Mouse (Mus musculus) MEL (cell line): Measurements from ENCODE around the gene Dohh.

Source experiments
- CTCF ChIP-seq, 3 experiments: IDR thresholded peaks in 2 of 3; conservative IDR thresholded peaks in 1 of 3; 2 replicates each; pipeline ENCODE4 v1.5.1; 2011 to 2012; ENCODE audit warnings: low read length in 3 of 3, low read depth in 2 of 3, mild to moderate bottlenecking in 2 of 3, improper control_type of control experiment in 1 of 3, inconsistent platforms in 1 of 3, mixed read lengths in 1 of 3, moderate library complexity in 1 of 3; ENCODE audit not compliant: control insufficient read depth in 1 of 3, insufficient read depth in 1 of 3, poor library complexity in 1 of 3, severe bottlenecking in 1 of 3
- E2F4 ChIP-seq: IDR thresholded peaks from 2 replicates; pipeline ENCODE4 v1.6.1; 2011; ENCODE audit warnings: low read depth, low read length, improper control_type of control experiment, borderline replicate concordance
- EP300 ChIP-seq, 2 experiments: IDR thresholded peaks; 2 replicates each; pipeline ENCODE4 v1.6.1; 2011; ENCODE audit warnings: improper control_type of control experiment in 2 of 2, low read length in 2 of 2, low read depth in 1 of 2, mild to moderate bottlenecking in 1 of 2
- ETS1 ChIP-seq: IDR thresholded peaks from 2 replicates; pipeline ENCODE4 v1.6.1; 2012; ENCODE audit warnings: low read depth, mild to moderate bottlenecking, inconsistent platforms, low read length, improper control_type of control experiment, moderate library complexity
- JUND ChIP-seq: IDR thresholded peaks from 2 replicates; pipeline ENCODE4 v1.6.1; 2011; ENCODE audit warnings: low read depth, mild to moderate bottlenecking, improper control_type of control experiment, low read length
- MAX ChIP-seq: IDR thresholded peaks from 2 replicates; pipeline ENCODE4 v1.6.1; 2011; ENCODE audit warnings: low read length, improper control_type of control experiment
- MXI1 ChIP-seq: IDR thresholded peaks from 2 replicates; pipeline ENCODE4 v1.6.1; 2011; ENCODE audit warnings: mild to moderate bottlenecking, low read depth, low read length, improper control_type of control experiment
- POLR2A ChIP-seq, 2 experiments: IDR thresholded peaks; 2 replicates each; pipeline ENCODE4 v1.6.1; 2011 to 2012; ENCODE audit warnings: low read length in 2 of 2, mild to moderate bottlenecking in 2 of 2, control low read depth in 1 of 2, improper control_type of control experiment in 1 of 2, low read depth in 1 of 2, moderate library complexity in 1 of 2; ENCODE audit not compliant: control insufficient read depth in 1 of 2, insufficient read depth in 1 of 2, poor library complexity in 1 of 2
- RCOR1 ChIP-seq: IDR thresholded peaks from 2 replicates; pipeline ENCODE4 v1.6.1; 2012; ENCODE audit warnings: low read depth, mild to moderate bottlenecking, inconsistent platforms, low read length, improper control_type of control experiment
- TAL1 ChIP-seq: IDR thresholded peaks from 2 replicates; pipeline ENCODE4 v1.6.1; 2012; ENCODE audit warnings: mild to moderate bottlenecking, inconsistent platforms, low read length, moderate library complexity, mixed read lengths
- TBP ChIP-seq: IDR thresholded peaks from 2 replicates; pipeline ENCODE4 v1.8.0; 2011; ENCODE audit warnings: low read depth, low read length, improper control_type of control experiment
- TCF12 ChIP-seq: IDR thresholded peaks from 2 replicates; pipeline ENCODE4 v1.6.1; 2014; ENCODE audit warnings: low read depth, mild to moderate bottlenecking, inconsistent platforms, low read length, improper control_type of control experiment, moderate library complexity
- USF1 ChIP-seq: IDR thresholded peaks from 2 replicates; pipeline ENCODE4 v1.6.1; 2014; ENCODE audit warnings: low read depth, mild to moderate bottlenecking, inconsistent platforms, low read length, improper control_type of control experiment, moderate library complexity
- ZMIZ1 ChIP-seq: IDR thresholded peaks from 2 replicates; pipeline ENCODE4 v1.6.1; 2012; ENCODE audit warnings: low read depth, mild to moderate bottlenecking, inconsistent platforms, low read length, improper control_type of control experiment, moderate library complexity

DNA sequence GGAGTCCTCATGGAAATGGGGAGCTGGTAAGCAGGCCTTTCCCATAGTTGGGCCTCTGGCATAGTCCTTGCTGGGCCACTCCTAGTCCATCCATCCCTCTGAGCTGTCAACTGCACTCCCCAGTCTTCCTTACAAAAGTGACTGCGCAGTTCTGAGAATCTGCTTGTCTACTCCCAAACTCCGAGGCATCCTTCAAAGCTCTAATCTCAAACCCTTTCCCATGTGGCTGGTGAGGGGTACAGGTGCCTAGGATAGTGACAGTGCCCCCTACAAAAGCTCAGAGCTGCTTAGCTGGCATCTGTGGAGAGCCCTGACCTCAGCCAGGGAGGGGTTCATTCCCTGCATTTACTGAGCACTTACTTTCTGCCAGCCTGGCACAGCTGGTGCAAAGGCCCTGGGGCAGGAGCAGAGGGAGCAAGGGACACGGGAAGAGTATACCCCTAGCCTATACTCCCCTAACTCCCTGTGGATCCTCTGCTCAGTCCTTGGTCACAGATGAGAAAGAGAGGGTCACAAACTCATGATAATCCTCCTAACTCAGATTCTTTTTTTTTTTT is 38.5 kb downstream of the Dohh start:
- TF ChIP-seq JUND, result no peak
- TF ChIP-seq CTCF (IDR thresholded peaks at IDR 0.05 in 2 of 3, conservative IDR thresholded peaks at IDR 0.05 in 1 of 3; ENCODE audit: control insufficient read depth in 1 of 3, insufficient read depth in 1 of 3, low read depth in 2 of 3, low read length in 3 of 3, poor library complexity in 1 of 3, severe bottlenecking in 1 of 3), result no peak
- no peak for TF ChIP-seq ETS1
- no peak for TF ChIP-seq MAX
- no peak for TF ChIP-seq TBP
- TF ChIP-seq EP300 (IDR thresholded peaks at IDR 0.05; ENCODE audit: low read depth in 1 of 2, low read length in 2 of 2), result no peak
- TF ChIP-seq USF1, result no peak
- no peak for TF ChIP-seq MXI1
- no peak for TF ChIP-seq E2F4
- TF ChIP-seq ZMIZ1, result no peak
- no peak for TF ChIP-seq RCOR1
- TF ChIP-seq TAL1, result no peak
- no peak for TF ChIP-seq POLR2A (IDR thresholded peaks at IDR 0.05; ENCODE audit: control insufficient read depth in 1 of 2, insufficient read depth in 1 of 2, low read depth in 1 of 2, low read length in 2 of 2, poor library complexity in 1 of 2)
- TF ChIP-seq TCF12, result no peak
